Mouse (Mus musculus): ENCODE results near the gene Bag5.
"Not testable (repeated sequence)": the region's sequence is repeated elsewhere in the genome, so short reads cannot be mapped to it uniquely, and the experiment has no call there.

The Bag5 gene

DNA sequence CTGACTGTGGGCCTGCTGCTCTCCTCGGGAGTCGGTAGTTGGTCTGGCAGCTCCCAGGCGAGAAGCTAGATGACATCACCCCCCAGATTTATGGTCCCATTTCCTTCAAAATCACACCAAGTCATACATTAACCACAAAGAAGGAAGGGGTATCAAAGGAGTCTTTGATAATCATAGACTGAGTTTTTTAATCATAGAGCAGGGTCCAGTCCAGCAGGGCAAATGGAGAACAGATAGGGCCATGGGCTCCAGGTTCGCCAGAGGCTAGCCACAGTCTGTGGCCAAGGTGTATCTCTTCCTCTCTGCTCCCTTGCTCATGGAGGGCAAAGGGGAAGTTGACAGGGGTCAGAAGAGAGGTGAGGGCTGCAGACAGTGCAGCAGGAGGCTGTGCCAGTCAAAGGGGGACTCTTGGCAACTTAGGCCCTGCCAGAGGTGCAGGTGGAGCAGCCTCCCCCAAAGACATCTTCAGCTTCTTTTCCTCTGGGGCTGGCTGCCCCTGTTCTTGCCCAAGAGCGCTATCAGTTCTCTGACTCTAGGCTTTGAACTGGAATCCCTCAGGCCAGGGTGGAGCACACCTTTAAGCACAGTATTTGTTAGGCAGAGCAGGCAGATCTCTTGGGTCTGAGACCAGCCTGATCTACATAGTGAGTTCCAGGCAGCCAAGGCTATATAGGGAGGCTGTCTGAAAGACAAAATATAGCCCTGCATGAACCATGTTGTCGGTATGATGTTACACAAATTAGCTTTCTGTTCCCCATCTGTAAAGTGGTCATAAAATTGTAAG lies 37.1 kb downstream of the Bag5 start:
- DNase-seq (ENCODE audit: low spot score), result no peak

DNA sequence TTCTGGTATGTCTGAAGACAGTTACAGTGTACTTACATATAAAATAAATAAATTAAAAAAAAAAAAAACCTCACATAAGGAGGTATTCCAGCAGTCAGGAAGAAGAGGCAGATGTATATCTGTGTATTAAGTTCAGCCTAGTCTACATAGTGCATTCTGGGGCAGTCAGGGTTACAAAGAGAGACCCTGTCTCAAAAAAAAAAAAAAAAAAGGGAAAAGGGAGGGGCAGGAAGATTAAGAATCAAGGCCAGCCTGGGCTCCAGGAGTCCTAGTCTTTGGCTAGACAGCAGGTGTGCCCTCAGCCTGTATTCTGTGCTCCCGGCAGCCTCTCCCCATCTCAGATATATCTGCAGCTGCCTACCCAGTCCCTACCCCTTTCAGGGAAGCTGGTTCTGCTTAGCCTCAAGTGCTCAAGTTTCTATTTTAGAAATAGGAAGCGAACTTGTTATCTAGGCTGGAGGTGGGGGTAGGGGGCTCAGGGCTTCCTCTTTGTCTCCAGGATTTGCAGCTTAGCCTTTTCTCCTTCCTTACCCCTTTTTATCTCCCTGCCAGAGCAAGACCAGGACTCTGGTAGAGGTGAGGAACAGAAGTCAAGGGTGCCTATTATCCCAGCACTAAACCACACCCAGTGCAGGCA lies 38.1 kb downstream of the Bag5 start:
- DNase-seq (ENCODE audit: low spot score), result no peak

GRCm38 (mm10) chr12:111672581-111672980 lies 40.5 kb downstream of the Bag5 start:
- DNase-seq (ENCODE audit: low spot score), result no peak

DNA sequence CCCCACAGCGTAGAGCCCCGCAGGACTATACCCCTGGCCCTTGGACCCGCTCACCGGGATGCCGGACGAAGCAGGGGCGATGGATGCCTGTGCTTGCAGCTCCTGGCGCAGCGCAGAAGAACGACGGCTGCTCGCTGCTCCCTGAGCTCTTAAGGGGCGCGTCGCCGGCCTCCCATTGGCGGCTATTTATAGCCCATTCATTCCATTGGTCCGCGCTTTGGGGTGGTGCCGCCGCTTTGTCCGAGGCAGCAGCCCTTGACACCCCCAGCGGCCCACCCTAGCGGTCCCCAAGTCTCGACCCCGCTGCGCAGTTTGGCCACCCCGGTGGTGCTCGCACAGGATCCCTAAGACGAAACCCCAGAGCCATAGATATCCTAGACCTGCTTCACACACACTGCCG lies 40.9 kb downstream of the Bag5 start, which contains the start of gene Ckb:
Gene Ckb (minus strand): TSS at position 163 of the 400 bp plus-strand sequence.
- peak; percentile 93 for DNase-seq (ENCODE audit: low spot score)

- DNase-seq (ENCODE audit: low spot score), result peak; percentile 67
Measured at GRCm38 (mm10) chr12:111671431-111671902, 41.6 kb downstream of the Bag5 start.

DNA sequence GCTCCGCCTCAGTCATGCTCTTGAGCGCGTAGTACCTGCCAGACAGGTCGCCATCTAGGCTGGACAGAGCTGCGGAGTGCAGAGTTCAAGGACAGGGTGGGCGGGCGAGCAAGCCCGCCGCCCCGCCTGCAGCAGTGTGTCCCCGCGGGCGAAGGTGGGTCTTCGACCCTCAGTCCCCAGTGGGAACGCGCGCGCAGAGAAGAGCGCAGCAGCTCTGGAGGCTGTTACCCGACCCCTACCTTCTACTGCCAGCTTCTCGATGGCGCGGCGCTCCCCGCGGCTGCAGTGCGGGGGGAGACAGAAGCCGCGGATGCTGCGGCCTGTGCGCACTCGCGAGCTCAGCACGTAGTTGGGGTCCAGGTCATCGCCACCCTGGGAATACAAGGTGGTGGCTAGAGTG lies 42.1 kb downstream of the Bag5 start:
- DNase-seq (ENCODE audit: low spot score), result no peak

DNA sequence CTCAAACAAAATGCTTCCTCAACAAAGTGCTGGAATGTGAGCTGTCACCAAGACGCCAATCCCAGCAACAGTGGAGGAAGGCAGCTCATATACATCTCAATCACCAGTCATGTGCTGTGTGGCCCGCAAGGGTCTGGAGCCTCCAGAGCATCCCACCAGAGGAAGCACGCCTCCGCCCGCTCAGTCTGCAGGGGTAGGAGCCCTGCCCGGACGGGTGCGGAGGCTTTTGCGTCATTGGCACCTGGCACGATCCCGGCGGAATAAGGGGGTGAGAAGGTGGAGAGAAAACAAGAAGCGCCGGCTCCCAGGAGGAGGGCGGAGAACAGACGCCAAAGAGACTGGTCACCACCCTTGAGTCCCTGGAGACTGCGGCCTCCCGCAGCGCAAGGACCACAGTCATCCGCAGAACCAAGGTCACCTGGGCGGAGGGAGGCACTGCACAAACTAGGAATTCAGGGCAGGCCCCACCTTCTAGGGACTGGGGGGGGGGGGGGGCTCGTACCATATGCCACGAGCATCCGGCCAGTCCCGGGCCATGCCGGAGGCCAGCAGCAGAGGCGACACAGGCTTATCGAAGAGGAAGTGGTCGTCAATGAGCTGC lies 42.6 kb downstream of the Bag5 start:
- DNase-seq (ENCODE audit: low spot score), result no peak

- no peak for DNase-seq (ENCODE audit: low spot score)
Measured at GRCm38 (mm10) chr12:111669961-111670360, 43.1 kb downstream of the Bag5 start.

- DNase-seq (ENCODE audit: low spot score), result peak; percentile 36
Measured at GRCm38 (mm10) chr12:111669000-111669788, 43.9 kb downstream of the Bag5 start.

DNA sequence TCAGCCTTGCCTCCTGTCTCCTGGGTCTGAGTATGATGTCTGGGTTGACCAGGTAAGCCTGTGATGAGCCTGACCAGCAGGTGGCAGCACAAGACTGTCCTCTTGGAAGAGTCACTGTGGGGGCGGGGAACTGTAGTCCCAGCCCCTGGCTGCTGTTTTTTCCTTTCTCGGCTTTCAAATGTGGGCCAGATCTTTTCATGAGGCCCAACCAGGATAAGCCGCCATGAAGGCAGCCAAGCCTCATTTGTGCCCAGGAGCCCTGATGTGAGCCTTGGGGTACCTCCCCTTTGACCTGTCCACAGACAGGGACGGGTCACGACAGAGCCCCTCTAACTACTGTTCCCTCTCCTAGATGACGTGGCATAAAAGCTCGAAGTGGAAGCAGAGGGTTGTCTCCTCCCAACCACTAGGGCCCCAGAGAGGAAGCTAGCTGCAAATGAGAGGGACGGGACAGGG lies 44.6 kb downstream of the Bag5 start:
- peak; percentile 98 for DNase-seq (ENCODE audit: low spot score)

DNA sequence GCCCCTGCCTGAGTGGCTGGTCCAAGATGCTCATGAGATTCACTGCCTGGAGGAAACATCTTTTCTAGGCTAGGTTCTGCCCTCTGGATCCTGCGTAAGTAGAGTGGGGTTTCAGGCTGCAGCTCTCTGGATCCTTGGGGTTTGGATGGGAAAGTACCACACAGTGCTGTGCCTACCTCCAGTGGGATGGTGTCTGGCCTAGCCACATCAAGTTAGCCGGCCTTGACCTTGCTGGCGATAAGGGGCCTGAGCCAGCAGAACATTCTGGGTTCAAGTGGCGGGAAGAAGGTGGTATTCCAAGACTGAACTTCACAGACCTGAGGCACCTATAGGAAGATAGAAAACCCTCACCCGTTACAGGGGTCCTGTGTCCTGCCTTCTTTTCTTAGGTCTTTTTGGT lies 45.6 kb downstream of the Bag5 start:
- DNase-seq (ENCODE audit: low spot score), result no peak

DNA sequence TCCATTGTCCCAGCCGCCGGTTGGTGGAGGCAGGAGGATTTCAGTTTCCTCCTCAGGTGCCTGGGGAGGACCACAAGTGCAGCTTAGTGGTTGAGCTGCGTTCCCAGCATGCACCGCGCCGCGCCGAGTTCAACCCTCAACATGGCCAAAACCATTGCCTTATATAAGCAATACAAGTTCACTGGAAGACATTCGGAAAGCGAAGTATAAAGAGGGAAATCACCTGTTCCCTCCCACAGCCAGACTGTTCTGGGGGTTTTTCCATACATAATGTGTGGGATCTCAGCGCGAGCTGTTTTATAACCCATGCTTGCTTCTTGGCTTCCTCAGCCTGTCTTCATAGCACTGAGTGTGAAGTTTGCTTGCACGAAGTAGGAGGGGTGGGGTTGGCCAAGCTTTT lies 46.7 kb downstream of the Bag5 start:
- no peak for DNase-seq (ENCODE audit: low spot score)

DNA sequence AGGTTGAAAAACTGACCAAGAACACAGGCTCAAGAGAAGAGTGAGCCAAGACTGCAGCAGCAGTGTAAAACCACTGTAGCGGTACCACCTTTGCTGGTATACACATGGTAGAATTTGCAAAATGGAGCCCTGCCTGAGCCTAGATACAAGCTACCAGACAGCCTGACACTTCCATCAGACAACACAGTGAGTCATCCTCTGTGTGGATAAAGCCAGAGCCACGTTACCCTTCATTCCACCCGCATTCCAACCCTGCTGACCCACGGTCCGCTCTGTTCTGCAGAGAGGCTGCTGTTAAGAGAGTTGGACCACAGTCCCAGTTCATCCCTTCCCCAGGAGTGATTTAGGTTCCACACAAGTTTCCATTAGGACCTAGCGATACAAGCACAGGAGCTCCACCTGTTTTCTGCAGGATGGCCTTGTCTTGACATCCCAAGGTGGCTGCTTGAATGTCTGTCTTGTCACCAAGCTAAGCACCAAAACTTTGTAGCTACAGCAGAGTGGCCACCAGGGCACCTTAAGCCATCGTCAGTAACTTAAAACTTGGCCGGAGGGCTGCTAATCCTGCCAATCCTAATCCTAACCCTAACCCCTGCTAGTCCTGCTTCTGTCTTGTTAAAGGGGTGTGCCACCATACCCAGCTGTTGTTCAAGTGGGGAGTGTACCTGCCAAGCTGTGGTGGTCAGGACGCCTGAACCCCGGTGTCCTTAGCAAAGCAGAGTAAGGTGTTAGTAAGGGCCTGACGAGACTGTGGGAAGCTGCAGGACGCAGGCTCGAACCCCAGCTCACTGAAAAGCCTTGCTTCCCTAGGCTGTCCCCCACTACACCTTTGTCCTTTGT lies 47.8 kb downstream of the Bag5 start:
- no peak for DNase-seq (ENCODE audit: low spot score)

- DNase-seq (ENCODE audit: low spot score), result peak; percentile 30
Measured at GRCm38 (mm10) chr12:111664144-111664634, 48.9 kb downstream of the Bag5 start.

DNA sequence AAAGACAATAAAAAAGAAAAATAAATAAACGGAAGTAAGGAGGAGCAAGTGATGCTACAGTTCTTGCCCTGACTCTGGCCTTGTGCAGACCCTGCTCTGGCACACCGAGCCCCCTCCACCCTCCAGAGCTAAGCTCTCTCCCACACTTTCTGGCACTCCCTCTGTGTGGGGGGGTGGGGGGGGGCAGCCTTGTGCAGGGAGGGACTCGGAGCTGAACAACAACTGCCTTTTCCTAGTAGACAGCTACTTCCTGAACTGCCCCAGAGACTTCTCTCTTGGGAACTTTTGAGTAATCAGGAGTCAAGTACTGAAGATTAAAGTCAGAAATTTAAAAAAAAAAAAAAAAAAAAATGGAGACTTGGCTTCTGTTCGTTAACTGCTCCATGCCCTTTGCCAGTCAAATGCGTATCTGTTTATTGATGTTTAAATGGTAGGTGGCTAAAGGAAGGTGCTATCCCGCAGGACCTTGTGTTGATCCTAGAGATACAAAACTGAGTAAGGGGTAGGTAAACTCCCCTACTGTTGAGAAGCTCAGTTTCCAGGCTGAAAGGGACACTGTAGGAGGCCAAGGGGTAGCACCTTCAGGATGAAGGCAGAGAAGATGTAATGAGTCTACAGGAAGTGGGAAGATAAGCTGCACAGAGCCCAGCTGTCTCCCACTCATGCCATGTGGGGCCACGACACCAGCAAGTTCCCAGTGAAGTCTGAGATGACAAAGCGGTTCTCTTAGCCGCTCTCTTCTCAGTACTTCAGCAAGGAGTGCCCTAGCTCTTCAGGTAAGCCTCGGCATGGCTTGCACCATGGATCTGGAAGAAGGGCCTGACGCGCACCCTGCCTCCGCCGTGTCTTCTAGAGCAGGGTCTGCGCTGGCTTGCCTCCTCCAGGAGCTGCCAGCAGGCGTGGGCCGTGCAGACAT lies 49.6 kb downstream of the Bag5 start:
- DNase-seq (ENCODE audit: low spot score), result no peak

DNA sequence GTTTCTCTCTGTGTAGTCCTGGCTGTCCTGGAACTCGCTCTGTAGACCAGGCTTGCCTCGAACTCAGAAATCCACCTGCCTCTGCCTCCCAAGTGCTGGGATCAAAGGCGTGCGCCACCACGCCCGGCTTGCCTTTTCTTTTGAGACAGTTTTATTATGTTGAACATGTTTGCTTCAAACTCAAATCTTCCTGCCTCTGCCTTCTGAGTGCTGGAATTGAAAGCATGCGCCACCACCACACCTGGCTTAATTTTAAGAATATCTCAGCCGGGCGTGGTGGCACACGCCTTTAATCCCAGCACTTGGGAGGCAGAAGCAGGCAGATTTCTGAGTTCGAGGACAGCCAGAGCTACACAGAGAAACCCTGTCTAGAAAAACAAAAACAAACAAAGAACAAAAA lies 51.5 kb downstream of the Bag5 start:
- DNase-seq (ENCODE audit: low spot score), result not testable (repeated sequence)

DNA sequence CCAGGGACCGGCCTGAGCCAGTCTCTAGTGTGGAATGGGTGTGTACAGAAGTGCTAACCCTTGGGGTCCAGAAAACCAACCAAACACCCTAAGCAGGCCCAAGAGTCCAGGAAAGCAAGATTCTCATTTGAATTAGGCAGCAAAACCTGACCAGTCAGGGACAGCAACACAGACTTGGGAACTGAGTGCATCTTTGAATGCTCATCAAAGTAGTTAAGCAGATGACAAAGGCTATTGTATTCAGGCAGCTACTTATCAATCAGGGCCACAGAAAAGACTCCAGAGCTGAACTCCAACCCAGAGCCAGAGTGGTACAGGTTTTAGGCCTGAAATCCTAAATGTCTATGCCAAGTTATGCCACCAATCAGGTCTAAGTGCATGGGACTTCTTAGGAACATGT lies 52.4 kb downstream of the Bag5 start:
- no peak for DNase-seq (ENCODE audit: low spot score)
